Mouse (Mus musculus) frontal cortex, adult 2 months (tissue): Measurements from ENCODE around the gene Spef1. TPM values are rescaled to one million over a fixed set of nuclear protein-coding genes. Genes with fewer than 3 reads are reported as not detected.

Experiments used
- DNase-seq, 2 experiments: peaks; one replicate each; pipeline ENCODE4 v3.0.0; 2022; ENCODE audit warnings: low spot score in 1 of 2; ENCODE audit errors: extremely low spot score in 1 of 2
- polyA plus RNA-seq: library from polyadenylated mRNA; depleted of rRNA; stranded (reverse); fragments of >200 nt; gene quantifications from 2 replicates; pipeline ENCODE4 v1.2.3, GENCODE M21; 2012

Spef1 gene
- polyA plus RNA-seq, 1 experiment: 10.0 TPM

DNA sequence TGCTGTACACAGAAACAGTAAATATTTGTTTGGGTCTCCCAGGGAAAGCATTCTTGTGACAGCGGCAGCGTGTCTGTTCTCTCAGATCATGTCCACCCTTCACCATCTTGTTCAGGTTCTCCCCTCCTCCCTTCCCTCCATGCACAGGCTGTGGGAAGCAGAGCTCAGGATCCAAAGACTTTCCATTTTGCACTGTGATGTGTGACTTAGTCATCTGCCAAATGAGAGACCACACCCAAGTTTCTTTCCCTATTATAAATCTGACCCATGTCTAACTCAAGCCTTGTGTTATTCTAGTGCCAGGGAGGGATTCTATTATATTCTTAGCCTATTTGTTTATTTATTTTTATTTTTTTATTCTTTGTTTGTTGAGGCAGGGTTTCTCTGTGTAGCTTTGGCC, 21.3 kb upstream of the Spef1 start:
- DNase-seq: no peak

DNA sequence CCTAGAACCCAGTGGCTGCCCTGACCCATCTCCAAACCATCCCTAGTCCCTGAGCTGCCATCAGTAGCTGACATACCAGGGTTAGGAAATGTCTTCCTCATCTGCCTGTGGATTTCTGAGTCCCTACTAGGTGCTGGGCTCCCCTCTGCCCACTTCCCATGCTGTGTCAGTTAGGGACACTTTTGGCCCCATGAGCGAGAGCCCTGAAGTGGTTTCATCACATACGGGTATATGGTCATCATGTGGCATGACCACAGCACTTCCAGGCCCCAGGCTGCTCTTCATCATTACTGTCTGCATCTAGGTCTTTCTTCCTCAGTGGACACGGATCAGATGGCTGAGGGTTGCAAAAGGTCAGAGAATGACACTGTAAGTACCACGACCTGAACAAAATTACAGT, 19.7 kb upstream of the Spef1 start, which contains the start of gene Ap5s1:
Gene Ap5s1 (plus strand): TSS at position 301 of the 400 bp plus-strand sequence.
- DNase-seq: no peak

DNA sequence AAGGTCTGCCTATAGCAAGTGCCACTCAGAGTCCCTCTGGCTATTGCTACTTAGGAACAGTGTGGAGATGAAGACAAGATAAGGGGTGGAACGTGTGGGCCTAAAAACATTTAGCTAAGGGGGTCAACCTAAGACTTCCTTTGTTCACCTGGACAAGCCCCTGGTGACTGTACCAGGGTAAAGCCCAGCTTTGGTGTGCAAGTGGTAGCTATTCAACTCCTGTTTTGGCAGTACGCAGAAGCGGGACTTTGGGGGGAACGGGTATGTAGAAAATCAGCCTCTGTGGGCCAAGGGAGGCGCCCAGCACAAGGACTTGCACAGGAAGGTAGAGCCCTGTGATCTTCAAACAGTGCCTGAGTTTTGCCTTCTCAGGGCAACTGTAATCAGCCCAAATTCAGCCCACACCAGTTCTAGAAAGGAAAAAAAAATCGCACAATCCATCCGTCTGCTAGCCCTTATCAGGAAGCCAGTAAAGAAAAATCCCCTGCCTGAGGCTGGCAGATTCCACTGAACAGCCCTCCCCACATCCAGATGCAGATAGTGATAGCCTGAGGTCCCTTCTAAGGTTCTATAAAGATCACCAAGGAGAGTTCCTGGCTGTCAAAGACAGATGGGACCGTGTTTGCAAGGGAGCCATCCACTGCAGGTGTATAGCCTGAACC, 18.6 kb upstream of the Spef1 start:
- DNase-seq: no peak

DNA sequence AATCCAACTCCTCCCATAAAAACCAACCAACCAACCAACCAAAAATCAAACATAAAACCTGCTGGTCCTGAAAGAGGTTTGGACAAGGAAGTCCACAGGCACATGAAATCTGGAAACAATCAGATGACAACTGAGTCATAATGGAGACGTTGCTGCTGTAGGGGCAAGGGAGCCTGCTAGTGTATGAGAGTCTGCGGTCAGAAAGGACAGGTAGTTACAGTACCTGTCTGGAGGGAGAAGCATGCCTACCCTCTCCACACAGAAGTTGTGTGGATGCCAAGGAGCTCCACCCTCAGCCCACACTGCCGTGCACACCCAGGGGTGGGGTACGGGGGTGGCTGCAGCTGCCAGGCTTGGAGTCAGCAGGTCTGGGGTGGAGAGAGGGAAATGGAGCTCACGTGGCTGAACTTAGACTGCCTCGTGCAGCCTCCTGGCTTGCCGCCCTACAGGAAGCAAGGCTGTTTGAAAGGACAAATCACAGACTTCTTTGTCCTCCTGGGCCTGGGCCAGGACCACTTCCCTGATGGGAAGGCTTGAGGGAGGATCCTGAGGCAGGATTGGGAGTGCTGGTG, 17.4 kb upstream of the Spef1 start:
- peak; percentile 82 to 90 for DNase-seq

DNA sequence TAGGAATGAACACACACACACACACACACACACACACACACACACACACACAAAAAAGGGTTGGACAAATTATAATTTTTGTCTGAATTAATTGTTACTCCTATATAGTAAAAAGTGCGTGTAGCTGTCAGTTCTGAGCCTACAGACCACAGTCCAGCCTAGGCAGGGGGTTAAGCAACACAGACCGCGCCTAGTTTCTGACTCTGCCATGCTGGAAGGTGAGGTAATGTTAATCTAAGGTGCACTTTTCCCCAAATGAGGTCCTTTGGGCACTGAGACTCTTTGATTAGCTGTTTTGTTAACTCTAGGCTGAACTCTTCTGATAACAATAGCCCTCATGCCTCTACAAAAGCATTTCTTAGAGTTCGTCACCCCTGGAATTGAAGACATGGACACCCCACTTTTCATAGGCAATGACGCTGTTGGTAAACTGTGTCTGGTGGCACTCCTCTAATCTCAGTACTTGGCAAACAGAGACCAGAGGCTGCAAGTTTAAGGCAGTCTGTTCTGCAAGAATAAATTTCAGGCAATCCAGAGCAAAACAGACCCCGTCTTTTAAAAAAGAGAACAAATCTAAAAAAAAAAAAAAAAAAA, 16.8 kb upstream of the Spef1 start:
- no peak for DNase-seq

DNA sequence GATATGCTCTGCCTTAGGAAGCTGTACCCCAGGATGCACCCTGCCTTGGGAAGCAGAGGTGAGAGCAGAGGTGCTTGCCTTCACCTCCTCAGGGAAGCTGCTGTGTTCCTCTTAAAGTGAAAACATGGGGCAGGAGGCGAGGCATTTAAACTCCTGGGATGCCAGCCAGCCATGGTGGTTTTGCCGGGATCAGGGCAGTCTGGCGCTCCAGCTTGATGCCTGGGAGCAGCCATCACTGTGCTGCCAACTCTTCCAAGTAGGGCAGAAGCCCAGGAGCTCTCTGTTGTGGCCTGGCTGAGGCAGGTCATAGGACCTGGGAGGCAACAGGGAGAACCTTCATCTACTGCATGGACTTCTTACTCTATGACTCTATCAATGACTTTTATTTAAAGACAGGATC, 14.2 kb upstream of the Spef1 start:
- no peak for DNase-seq

DNA sequence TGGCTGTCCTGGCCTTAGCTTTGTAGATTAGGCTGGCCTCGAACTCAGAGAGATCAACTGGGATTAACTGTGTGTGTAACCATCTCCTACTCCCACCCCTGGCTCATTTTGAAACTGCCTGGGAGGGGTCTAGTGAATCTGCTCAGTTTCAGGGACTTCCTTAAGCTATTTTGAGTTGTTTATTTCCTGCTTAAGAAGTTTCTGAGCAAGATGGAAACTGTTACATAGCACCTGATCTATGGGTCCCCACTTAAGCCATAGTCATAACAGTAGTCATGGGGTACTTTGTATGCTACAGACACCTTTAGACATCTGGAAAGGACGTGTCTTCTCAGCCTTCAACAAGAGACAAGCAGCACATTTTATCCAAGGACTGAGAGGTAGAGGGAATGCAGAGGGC, 13.6 kb upstream of the Spef1 start:
- DNase-seq: no peak

DNA sequence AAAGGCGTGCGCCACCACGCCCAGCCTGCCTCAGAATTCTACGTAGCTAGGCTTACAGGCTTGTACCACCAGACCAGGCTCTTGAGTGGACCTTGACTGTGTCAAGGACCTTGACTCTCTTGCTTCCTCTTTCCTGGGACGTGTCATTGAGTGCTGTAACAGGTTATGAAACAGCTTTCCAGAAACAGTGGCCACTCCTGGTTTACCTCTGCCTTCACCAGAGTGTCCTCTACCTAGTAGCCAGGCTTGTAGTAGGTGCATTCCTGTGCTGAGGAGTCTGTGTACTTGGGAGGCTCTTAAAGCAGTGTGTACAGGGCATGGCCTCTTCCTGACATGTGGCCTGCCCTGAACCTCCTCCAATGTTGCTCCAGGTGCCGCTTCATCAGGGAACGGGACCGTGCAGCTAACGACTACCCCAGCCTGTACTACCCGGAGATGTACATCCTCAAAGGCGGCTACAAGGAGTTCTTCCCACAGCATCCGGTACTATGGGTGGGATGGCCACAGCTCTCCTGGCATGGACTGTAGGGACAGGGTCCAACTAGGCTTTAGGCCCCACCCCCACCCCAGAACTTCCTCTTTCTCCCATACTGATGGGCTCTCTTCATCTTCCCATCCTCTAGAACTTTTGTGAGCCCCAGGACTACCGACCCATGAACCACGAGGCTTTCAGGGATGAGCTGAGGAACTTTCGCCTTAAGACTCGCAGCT, 9.7 kb upstream of the Spef1 start:
- DNase-seq: no peak

DNA sequence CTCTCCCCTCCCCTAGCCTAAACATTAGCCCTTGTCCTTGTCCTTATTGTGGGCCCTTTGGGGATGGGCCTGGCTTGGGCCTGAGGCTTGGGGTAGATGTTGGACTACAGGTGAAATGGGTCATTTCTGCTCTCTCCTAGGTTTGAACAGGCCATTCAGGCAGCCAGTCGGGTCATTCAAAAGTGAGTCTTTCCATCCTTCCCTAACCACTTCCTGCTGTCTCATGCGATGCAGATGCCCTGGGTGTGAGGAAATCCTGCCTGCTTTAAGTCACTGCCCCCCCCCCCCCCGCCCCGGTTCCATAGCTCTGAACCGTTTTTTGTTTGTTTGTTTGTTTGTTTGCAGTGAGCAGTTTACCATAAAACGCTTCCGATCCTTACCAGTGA, 3.9 kb upstream of the Spef1 start:
- no peak for DNase-seq

DNA sequence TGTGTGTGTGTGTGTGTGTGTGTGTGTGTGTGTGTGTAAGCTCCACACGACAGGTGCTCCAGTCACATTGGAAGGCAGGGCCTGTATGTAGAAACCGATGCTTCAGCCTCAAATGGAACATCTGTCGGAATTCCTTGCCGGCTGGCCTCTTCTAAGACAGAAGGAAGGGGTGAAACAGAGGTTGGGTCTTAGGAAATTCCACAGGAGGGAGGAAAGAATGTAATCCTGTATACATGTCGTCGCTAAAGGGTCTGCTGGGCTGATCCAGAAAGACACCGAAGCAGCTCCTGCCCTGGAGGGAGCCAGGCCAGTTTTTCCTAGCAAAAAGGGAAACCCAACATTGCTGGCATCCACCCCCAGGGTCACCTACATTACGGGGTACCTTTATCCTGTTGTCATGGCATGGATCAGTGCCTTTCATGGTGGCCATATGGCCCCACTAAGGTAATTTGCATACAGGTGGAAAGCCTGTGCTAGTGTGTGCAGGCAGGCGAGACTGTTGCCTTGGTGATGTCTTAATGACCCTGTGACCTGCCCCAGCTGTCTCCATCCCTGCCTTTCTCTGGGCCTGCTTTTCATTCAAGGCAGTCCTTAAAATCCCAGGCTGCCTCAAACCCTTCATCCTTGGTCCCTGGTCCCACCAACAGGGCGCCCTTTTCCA, 3.4 kb upstream of the Spef1 start:
- DNase-seq: no peak

DNA sequence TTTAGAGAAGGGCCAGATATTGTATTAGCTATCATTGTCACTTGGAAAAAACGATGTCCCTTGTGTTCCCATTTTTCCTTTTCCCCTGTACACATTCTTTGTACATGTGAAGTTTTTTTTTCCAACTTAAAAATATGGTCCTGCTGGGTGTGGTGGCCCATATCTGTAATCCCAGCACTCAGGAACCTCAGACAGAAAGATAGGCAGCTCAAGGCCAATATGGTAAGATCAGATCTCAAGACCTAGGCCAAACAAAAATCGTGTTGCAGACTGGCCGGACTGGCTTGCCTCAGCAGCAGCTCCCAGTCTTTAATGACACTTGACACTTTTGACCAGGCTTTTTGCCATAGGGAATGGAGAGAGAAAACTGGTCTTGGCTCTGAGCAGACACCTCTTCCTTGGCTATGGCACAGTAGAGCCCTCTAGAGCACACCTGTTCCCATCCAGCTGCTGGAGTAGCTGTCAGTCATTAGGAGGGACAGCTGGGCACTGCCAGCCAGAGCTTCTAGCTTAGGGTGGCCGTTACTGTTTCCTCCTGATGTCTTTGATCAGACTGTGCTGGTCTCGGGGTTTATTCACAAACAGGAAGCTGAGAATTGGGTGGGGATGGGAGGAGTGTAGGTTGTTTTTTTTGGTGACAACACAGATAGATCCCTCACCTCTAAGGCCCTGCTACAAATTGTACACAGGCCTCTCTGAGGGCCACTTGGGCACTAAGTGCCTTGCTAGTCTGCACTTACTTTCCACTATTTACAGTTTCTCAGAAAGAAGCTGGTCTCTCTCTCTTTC, 2.6 kb upstream of the Spef1 start:
- no peak for DNase-seq

DNA sequence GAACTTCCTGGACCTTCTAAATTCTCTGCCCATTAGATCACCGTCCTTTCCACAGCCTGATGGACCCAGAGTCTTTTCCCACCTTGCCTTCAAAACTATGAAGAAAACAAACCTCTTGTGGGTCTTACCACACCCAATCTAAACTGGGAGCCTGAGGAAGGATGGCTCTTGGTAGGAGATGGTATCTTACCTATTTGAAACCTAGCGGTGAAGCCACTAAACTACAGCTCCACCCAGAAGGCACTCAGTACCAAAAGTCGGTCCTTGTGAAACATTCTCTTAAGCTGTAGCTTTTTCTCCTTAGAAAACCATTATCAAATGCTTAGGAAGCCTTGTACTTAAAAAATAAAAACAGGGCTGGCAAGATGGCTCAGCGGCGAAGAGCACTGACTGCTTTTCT, 1.2 kb upstream of the Spef1 start:
- no peak for DNase-seq

DNA sequence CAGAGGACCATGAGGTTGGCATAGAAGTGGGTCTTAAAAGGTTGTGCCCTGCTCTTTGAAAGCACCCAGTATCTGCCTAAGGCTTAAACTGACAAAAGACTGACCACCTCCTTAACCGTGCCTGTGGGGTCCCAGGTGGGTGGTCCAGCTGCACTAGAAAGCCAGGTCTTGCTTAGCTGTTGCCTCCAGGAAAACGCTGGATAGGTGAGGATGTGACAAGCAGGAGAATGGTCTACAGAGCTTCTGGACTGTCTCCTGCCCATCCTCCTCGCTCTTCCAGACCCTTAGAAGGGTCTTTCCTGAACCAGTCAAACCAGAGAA, 480 bp upstream of the Spef1 start:
- DNase-seq: no peak

DNA sequence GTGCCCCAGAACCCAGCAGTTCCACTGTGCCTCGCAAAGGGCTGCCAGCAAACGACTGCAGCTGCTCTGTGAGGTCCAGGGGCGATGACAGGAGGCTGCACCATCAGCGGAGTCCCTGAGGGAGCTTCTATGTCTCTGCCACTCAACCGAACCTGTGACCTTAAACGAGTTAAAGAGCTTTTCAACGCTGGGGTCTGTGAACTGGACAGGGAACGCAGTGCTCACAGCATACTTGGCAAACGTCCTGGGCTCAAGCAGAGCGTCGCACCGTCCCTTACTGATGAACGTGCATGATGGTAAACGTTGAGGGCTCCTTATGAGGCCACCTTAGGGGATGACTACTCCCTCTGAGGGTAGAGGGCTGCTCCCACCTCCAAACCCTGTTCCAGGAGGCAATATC, 739 bp downstream of the Spef1 start:
- no peak for DNase-seq

DNA sequence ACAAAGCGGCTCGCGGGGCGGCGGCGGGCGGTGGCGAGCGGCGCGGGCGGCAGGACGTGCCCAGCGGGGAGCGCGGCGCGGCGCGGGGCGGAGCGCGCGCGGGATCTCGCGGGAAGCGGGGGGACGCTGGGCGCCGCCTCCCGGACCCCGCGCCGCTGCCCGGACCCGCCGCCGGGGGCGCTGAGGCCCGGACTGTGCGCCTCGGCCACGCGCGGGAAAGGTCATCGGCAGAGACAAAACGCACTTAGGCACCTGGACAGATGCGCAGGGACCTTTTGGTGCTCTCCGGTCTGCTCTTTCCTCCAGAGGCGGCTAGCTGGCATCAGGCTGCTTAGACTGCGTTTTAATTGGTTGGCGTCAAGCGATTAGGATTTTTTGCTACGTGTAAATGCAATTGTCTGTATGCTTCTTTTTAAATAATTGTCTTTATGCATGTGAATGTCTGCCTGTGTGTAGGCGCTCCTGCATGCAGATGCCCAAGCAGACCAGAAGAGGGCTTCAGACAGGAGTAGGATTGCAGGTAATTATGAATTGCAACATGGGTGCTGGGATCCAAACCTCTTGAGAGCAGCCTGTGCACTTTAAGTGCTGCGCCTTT, 7.0 kb downstream of the Spef1 start, which contains the start of gene Cenpb:
Gene Cenpb (minus strand): TSS at position 78 of the 598 bp plus-strand sequence.
- peak; percentile 63 to 81 for DNase-seq

DNA sequence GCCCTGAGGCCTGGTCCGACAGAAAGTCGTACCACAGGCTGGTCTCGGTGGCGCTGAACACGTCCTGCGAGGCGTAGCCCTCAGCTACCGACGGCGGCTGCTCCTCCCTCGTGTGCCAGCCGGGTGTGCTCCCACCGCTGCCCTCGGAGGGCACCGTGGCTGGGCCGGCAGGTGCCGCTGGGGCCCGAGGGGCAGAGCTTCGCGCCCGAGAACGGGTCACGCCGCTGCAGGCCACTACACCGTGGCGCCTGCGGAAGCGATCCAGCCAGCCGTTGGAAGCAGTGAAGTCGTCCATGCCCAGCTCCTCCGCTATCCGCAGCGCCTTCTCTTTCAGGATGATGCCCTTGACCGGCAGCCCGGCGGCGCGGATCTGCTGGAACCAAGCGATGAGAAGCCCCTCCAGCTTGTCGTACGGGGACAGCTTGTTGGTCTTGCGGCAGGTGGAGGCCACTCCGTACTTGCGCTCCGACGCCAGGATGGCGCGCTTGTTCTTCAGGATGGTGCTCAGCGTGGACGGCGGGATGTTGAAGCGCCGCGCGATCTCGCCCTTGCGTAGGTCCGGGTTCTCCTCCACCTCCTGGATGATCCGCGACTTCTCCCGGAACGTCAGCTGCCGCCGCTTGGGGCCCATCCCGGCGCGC, 7.7 kb downstream of the Spef1 start:
- DNase-seq: peak in 1 of 2 experiments; percentile 49

DNA sequence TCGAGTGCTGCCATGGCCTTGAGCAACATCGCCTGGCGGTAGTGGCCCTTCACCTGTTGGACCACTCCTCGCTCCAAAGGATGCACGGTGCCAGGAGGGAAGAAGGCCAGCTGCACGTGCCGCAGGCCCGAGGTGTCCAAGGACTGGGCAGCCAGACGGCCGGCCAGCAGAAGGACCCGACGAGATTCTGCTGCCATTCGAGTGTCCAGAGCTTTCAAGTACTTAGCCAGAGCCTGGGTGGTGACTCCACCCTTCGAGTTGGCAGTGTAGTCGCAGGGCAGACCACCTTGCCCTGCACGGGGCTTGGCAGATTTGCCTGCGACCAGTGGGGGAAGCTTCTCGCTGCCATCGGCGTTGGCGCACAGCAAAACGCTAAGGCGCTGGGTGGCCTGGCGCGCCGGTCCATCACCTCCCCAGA, 8.2 kb downstream of the Spef1 start:
- no peak for DNase-seq

DNA sequence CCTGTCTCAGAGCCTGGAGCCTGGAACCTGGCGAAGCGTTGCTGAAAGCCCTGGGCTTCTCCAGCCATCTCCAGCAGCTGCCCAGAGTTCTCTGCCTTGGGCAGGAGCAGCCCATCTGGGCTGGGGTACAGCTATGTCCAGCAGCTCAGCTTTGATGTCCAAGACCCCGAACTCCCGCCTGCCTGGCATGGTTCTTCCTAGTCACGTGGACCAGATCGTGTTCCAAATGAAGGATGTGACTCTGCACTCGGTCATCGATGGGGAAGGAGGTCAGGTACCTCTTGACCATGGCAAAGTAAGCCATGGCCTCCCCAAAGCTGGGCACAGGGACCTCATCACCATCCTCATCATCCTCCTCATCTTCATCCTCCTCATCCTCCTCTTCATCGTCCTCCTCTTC, 9.2 kb downstream of the Spef1 start:
- DNase-seq: no peak

DNA sequence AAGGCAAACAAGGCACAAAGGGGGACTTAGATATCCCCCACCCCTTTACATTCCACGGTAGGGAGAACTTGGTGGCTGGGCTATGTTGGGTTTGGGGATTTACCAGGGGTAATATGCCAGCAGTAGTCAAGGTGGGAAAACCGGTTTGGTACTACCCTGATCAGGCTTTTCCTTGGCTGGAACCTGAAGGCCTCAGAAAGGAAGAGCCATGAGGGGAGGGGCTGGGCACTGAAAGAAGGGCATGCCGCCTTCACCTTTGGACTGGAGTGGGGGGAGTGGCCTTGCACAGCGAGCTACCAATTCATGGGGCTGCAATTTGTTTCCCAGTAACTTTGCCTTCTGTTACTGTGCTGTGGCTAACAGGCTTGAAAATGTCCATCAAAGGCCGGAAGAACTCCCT, 10.6 kb downstream of the Spef1 start:
- no peak for DNase-seq

DNA sequence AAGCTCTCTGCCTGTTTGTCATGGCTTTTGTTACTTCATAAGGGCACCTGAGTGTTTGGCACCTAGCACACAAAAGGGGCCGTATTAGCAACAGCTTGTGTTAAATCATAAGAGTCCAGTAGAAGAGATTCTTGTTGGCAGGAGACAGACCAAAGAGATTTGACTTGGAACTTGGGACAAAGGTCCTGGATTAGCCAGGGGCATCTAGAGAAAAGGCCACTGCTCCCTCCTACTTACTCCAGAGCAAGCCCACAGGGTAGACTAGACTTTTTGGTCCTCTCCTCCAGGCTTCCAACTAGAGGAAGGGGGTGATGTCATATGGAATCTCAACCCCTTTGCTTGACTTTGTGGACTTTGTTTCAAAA, 11.2 kb downstream of the Spef1 start:
- no peak for DNase-seq
